Mouse (Mus musculus) activated CD4-positive, CD25-positive, alpha-beta regulatory T cell, adult 4 months (primary cell): ENCODE measurements around the gene Olfr811. TPM values are rescaled to one million over a fixed set of nuclear protein-coding genes. Genes with fewer than 3 reads are reported as not detected.

Experiments used
- ATAC-seq: one replicate; pipeline ENCODE4 v1.8.0; 2017
- polyA plus RNA-seq, 2 experiments: library from polyadenylated mRNA; unstranded; fragments of 100-300 nt; shearing (Covaris generic); gene quantifications; one replicate each; pipeline ENCODE4 v1.2.1; 2017

The Olfr811 gene
- not detected for polyA plus RNA-seq

DNA sequence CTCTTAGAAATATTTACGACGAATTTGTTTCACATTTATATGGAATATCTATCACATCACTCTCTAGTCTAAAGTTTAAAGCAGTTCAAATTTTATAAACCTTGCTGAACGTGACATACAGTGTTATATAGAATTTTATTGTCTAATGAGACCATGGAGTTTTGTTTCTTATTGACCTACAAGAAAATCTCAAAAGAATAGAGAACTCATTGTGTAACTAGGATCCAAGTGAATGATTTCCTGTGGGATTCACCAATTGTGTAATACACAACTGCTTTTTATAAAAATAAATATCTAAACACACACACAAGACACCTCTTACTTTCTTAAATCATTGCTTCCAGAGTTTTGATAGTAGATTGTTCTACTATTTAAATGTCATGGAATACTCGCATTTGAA lies at the start of gene Olfr811:
Gene Olfr811 (minus strand): TSS at position 101 of the 400 bp plus-strand sequence.
- ATAC-seq = no peak

DNA sequence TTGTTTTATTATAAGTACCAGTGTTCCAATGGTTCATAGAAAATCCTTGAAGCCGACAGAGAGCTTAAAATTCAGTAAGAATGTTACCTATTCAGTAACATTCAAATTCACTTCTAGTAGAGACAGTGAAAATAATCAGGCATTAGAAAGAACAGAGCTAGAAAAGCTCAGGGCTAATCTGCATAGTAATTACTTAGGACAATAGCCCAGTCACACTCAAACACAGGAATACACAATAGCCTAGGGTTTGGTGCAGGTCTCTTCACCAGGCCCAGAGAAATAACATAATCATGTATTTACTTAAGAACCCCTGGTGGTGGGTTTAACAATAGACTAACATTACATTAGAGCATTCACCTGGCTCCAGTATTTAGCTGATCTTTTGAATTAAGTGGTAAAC lies 43.1 kb upstream of the Olfr811 start:
- no peak for ATAC-seq

DNA sequence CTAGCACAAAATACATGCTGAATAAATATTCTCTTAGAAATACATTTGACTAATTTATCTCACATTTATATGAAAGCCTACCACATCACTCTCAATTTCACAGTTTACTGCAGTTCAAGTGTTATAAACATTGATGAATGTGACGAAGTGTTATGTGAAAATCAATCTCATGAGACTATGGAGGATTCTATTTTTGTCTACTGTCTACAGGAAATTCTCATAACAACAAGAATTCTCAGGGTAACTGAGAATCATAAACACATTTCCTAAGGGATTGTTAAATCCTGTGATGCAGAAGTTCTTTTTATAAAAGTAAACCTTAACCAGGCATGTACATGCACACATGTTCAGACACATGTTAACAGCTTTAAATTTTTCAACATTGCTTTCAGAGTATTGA lies 41.8 kb upstream of the Olfr811 start, which contains the start of gene Olfr812:
Gene Olfr812 (minus strand): TSS at position 101 of the 400 bp plus-strand sequence.
- ATAC-seq = no peak

DNA sequence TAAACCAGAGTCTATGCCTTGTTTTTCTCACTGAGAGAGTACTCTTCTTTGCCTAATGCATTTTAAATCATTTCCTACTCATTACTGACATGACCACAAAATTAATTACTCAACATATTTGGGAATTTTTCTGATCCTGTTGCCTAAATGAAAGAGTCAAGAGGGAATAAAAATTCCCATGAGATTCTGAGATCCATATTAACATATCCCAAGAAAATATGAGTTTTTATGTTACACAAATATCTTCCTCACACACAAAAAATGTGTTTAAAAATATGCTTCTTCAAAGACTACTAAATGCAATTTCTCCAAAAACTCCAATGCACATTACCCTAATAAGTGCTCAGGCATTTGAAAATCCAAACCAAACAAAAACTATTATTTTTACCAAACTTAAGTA lies 9.4 kb downstream of the Olfr811 start, which contains the start of gene Olfr810:
Gene Olfr810 (minus strand): TSS at position 101 of the 400 bp plus-strand sequence.
- no peak for ATAC-seq

DNA sequence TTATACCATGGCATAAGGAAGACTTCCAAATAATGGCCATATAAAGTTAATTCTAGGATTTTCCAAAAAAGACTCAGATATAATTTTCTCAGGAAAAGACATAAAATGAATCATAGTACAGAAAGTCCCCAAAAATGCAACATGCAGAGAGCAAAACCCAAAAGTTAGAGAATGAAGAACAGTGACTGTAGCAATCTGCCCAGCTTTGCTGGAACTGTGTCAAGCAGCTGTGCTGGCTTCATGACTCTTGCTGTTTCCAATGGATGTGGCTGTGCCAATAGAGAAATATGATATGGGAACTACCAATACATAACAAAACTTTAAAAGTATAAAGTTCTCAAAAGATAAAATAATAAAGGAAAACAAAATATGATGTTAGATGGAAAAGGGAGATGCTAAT lies 26.1 kb downstream of the Olfr811 start:
- ATAC-seq = no peak

DNA sequence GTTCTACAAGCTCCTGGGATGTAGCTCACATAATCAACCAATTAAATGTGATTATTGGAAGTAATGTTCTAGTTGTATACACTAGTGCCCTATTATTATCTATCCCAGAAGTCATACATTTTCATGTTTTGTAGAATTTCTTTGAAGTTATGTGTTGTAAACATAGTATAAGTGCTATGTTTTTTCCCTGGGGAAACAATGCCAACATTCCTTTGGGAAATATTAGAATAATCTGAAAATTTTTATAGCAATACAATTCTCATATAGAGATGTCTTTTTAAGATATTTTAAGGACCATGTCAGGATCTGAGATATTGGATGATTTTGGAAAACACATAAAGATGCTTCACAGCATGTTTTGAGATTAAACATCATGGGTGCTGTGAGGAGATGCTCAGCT lies 29.9 kb downstream of the Olfr811 start, which contains the start of gene Olfr809:
Gene Olfr809 (plus strand): TSS at position 301 of the 400 bp plus-strand sequence.
- no peak for ATAC-seq

DNA sequence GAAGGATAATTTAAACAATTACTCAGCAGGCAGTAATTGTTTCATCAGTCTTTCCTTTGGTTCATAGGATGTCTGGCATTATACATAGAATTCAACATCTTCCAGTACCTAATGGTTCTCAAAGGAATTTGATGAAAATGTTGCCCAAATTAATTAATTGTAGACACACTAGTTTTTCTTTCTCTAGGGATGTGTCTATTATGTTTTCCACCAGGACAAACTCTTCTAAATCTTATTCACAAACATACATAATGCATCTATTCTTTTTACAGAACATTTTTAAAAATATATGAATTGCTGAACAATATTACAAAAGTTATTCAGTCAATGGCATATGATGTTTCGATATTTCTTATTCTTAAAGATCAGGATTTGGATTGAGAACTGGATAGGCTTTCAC lies 39.0 kb downstream of the Olfr811 start, which contains the start of gene Olfr808:
Gene Olfr808 (plus strand): TSS at position 301 of the 400 bp plus-strand sequence.
- ATAC-seq = no peak

DNA sequence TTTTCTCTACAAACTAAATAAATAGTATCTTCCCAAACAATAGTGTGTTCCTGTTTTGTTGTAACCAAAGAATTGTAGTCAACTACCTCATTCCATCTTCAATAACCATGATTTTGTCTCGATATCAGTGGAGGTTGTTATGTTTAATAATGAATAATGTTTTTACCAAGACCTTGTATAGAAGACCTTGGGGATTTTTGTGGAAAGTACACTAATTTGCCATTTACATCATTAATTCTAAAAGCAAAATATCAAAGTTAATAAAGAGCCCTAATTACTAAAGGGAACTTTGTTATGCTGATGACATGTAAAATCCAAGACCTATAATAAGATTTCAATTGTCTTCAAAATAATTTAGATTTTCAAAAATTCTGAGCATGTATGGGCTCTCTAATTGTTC lies 46.5 kb downstream of the Olfr811 start, which contains the start of gene Olfr807:
Gene Olfr807 (minus strand): TSS at position 101 of the 400 bp plus-strand sequence.
- ATAC-seq = no peak

Other genes starting within 250 kb of the Olfr811 start
- gene Olfr794, start 236.7 kb downstream of the Olfr811 start, polyA plus RNA-seq = not detected
- gene Olfr796, start 191.8 kb downstream of the Olfr811 start, polyA plus RNA-seq = not detected
- under 1 TPM in 1 of 2 experiments, not detected in 1; 0.61 TPM for gene Olfr798, start 176.5 kb downstream of the Olfr811 start, polyA plus RNA-seq
- not detected for gene Olfr799, start 166.9 kb downstream of the Olfr811 start, polyA plus RNA-seq
- gene Olfr800, start 146.7 kb downstream of the Olfr811 start, polyA plus RNA-seq = not detected
- not detected for gene Olfr801, start 130.5 kb downstream of the Olfr811 start, polyA plus RNA-seq
- gene Olfr802, start 116.2 kb downstream of the Olfr811 start, polyA plus RNA-seq = not detected
- not detected for gene Olfr803, start 110.1 kb downstream of the Olfr811 start, polyA plus RNA-seq
- not detected for gene Olfr804, start 101.2 kb downstream of the Olfr811 start, polyA plus RNA-seq
- under 1 TPM in 1 of 2 experiments, not detected in 1; 0.24 TPM for gene Olfr805, start 75.0 kb downstream of the Olfr811 start, polyA plus RNA-seq
- gene Olfr806, start 62.5 kb downstream of the Olfr811 start, polyA plus RNA-seq = not detected
- gene Olfr807, start 46.6 kb downstream of the Olfr811 start, polyA plus RNA-seq = not detected
- not detected for gene Olfr808, start 38.9 kb downstream of the Olfr811 start, polyA plus RNA-seq
- gene Olfr809, start 29.8 kb downstream of the Olfr811 start, polyA plus RNA-seq = not detected
- gene Olfr810, start 9.5 kb downstream of the Olfr811 start, polyA plus RNA-seq = not detected
- not detected for gene Olfr812, start 41.7 kb upstream of the Olfr811 start, polyA plus RNA-seq
- not detected for gene Olfr813, start 51.0 kb upstream of the Olfr811 start, polyA plus RNA-seq
- gene Olfr814, start 75.5 kb upstream of the Olfr811 start, polyA plus RNA-seq = under 1 TPM in 1 of 2 experiments, not detected in 1; 0.15 TPM
- gene Olfr815, start 101.5 kb upstream of the Olfr811 start, polyA plus RNA-seq = not detected
- under 1 TPM in 1 of 2 experiments, not detected in 1; 0.25 TPM for gene Olfr816, start 111.2 kb upstream of the Olfr811 start, polyA plus RNA-seq
- not detected for gene Olfr818, start 144.7 kb upstream of the Olfr811 start, polyA plus RNA-seq
- gene Olfr819, start 162.9 kb upstream of the Olfr811 start, polyA plus RNA-seq = not detected
- gene Olfr247, start 171.7 kb upstream of the Olfr811 start, polyA plus RNA-seq = not detected
- gene Gm10310, start 180.7 kb upstream of the Olfr811 start, polyA plus RNA-seq = not detected
- not detected for gene Olfr820, start 208.2 kb upstream of the Olfr811 start, polyA plus RNA-seq
- gene Olfr821, start 226.0 kb upstream of the Olfr811 start, polyA plus RNA-seq = not detected